Mouse (Mus musculus) forebrain, postnatal 0 days (tissue): ENCODE data around the gene Dlgap1. TPM values are rescaled to one million over a fixed set of nuclear protein-coding genes. Genes with fewer than 3 reads are reported as not detected.

ENCODE experiments used
- ATAC-seq: fragments of 200-750 bp; cut with Nextera tagmentation; 2 replicates; pipeline ENCODE4 v1.8.0; 2017; ENCODE audit warnings: mild to moderate bottlenecking, moderate library complexity
- DNase-seq: peaks from one replicate; pipeline ENCODE4 v3.0.0-alpha.2; 2015
- H3K27ac ChIP-seq: fragments of 300-500 bp; sonication (generic); 2 replicates; pipeline ENCODE4 v1.5.1; 2014; ENCODE audit warnings: low read depth, mild to moderate bottlenecking, antibody characterized with exemption, low read length, moderate library complexity, mixed read lengths
- H3K27me3 ChIP-seq: fragments of 300-500 bp; sonication (generic); 2 replicates; pipeline ENCODE4 v1.6.1; 2014; ENCODE audit warnings: mild to moderate bottlenecking, low read length, mixed read lengths; ENCODE audit not compliant: insufficient read depth
- H3K36me3 ChIP-seq: fragments of 300-500 bp; sonication (generic); 2 replicates; pipeline ENCODE4 v1.6.1; 2014; ENCODE audit warnings: mild to moderate bottlenecking, moderate library complexity; ENCODE audit not compliant: insufficient read depth
- H3K4me1 ChIP-seq: fragments of 300-500 bp; sonication (generic); 2 replicates; pipeline ENCODE4 v1.6.1; 2014; ENCODE audit warnings: antibody characterized with exemption; ENCODE audit not compliant: insufficient read depth
- H3K4me2 ChIP-seq: fragments of 300-500 bp; sonication (generic); 2 replicates; pipeline ENCODE4 v1.6.1; 2014; ENCODE audit warnings: low read depth, mild to moderate bottlenecking, moderate library complexity
- H3K4me3 ChIP-seq: fragments of 300-500 bp; sonication (generic); 2 replicates; pipeline ENCODE4 v1.5.1; 2014; ENCODE audit warnings: low read depth, low read length, mixed read lengths
- H3K9ac ChIP-seq: fragments of 300-500 bp; sonication (generic); 2 replicates; pipeline ENCODE4 v1.6.1; 2014; ENCODE audit warnings: mild to moderate bottlenecking
- H3K9me3 ChIP-seq: fragments of 300-500 bp; sonication (generic); 2 replicates; pipeline ENCODE4 v1.6.1; 2016; ENCODE audit warnings: low read length
- CTCF ChIP-seq: sonication (generic); IDR thresholded peaks from 2 replicates; pipeline ENCODE4 v1.5.1; 2016; ENCODE audit warnings: antibody characterized with exemption, control low read depth, low read depth
- WGBS: fragments of 180-500 bp; shearing (Covaris S2); extraction: QIAGEN DNeasy Blood & Tissue Kit; methylation state at CpG from one replicate; pipeline ENCODE4 v1.1.7; 2014; 5-methylcytosine and 5-hydroxymethylcytosine counted together
- polyA plus RNA-seq: library from polyadenylated mRNA; unstranded; fragments of >200 nt; fragmentation: Nextera tagmentation; extraction: Ambion mirVana; gene quantifications from 2 replicates; pipeline ENCODE4 v1.2.1, GENCODE M21; 2015
- total RNA-seq: library from RNA; depleted of rRNA; stranded (reverse); fragments of >200 nt; gene quantifications from 2 replicates; pipeline ENCODE4 v1.2.3, GENCODE M21; 2014

Gene Dlgap1
- total and polyA plus RNA-seq, 2 experiments from 2014 or later, result 44.8 to 105 TPM

GRCm38 (mm10) chr17:70794722-70795121, 825.8 kb downstream of the Dlgap1 start:
- Histone ChIP-seq H3K27me3 (no peaks in the 10 kb centered on the region), H3K4me1 (0 out of 2 replicates have a peak, but pooled peaks cover 5% of the 10 kb centered on the region), H3K27ac (no peak overlapping the region), H3K4me3 (no peak overlapping the region), H3K36me3 (no peaks in the 10 kb centered on the region; the same call in 1 of the 2 replicates), H3K9ac (no peak overlapping the region), H3K9me3 (no peaks in the 10 kb centered on the region), H3K4me2 (no peak overlapping the region)
- ATAC-seq, result no peak
- 53% methylated on average over 6 of the region's 6 CpGs for WGBS
- no peak for TF ChIP-seq CTCF
- DNase-seq, result no peak

DNA sequence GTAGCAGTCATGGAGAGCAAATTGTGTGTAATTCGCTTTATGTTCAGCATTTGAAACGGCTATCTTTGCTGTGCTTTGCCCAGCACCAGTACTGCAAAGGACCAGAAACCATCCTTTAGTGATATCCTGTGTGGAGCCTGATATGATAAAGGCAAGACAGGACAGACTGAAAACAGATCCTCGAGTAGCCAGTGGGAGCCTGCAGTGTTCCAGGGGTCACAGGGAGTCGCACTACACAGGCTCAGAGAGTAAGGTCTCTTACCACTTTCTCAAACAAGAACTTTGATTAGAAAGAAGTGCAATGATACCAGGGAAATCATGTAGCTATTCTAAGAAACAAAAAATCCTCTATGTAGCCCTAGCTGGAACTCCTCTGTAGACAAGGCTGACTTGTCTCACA, 826.3 kb downstream of the Dlgap1 start:
- Histone ChIP-seq H3K36me3 (no peaks in the 10 kb centered on the region; the same call in 1 of the 2 replicates), H3K4me3 (no peak overlapping the region), H3K4me2 (no peak overlapping the region), H3K9me3 (no peaks in the 10 kb centered on the region), H3K27me3 (no peaks in the 10 kb centered on the region), H3K4me1 (0 out of 2 replicates have a peak, but pooled peaks cover 5% of the 10 kb centered on the region), H3K27ac (no peak overlapping the region), H3K9ac (no peak overlapping the region)
- DNase-seq (no peak), ATAC-seq (no peak)
- whole genome bisulfite sequencing, result 76% methylated on average over 4 of the region's 4 CpGs
- TF ChIP-seq CTCF, result no peak

DNA sequence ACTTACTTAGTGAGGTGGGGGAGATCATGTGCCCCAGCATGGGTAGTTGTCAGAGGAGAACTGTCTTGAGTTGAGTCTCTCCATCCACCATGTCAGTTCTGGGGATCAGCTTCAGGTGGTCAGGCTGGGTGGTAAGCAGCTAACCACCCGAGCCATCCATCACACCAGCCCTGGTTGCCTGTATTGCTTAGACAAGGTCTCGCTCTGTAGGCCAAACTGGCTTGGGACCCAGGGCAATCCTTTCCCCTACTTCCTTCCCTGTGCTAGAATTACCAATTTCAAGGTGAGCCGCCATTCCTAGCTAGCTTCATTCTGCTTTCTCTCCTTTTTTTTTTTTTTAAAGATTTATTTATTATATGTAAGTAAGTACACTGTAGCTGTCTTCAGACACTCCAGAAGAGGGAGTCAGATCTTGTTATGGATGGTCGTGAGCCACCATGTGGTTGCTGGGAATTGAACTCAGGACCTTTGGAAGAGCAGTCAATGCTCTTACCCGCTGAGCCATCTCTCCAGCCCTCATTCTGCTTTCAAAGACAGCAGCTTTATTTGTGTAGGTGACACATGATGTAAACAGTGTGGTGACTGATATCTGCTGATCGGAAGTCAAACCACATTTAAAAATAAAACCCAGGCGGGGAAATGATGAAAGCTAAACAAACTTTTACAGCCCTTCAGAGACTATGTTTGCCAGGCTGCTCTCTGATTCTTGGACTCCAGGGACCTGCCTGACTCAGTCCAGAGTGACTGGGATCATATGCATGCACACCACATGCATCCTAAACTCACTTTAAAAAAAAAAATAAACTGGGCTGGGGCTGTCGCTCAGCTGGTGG, 828.3 kb downstream of the Dlgap1 start:
- no peak overlapping the region for H3K27ac ChIP-seq
- no peak for TF ChIP-seq CTCF
- no peak overlapping the region for H3K4me2 ChIP-seq
- WGBS, result 85% methylated on average over 8 of the region's 8 CpGs
- no peaks in the 10 kb centered on the region for H3K36me3 ChIP-seq
- no peaks in the 10 kb centered on the region for H3K9me3 ChIP-seq
- no peak for DNase-seq
- no peak for ATAC-seq
- H3K4me3 ChIP-seq, result no peak overlapping the region
- no peak overlapping the region for H3K9ac ChIP-seq
- H3K27me3 ChIP-seq, result no peaks in the 10 kb centered on the region
- H3K4me1 ChIP-seq, result 0 out of 2 replicates have a peak, but pooled peaks cover 5% of the 10 kb centered on the region

DNA sequence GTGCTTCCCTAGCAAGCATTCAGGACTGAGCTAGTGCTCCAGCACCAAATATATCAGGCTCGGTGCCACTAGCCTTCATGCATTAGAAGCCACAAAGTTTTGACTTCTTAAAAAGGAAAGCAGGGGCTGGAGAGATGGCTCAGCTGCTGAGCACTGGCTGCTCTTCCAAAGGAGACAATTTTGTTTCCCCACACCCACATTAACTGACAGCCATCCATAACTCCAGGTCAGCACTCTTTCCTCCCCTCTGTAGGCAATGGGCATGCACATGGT, 828.8 kb downstream of the Dlgap1 start:
- no peak for DNase-seq
- Histone ChIP-seq H3K4me1 (0 out of 2 replicates have a peak, but pooled peaks cover 5% of the 10 kb centered on the region), H3K36me3 (no peaks in the 10 kb centered on the region), H3K9me3 (no peaks in the 10 kb centered on the region), H3K9ac (no peak overlapping the region), H3K4me2 (no peak overlapping the region), H3K27me3 (no peaks in the 10 kb centered on the region), H3K27ac (no peak overlapping the region), H3K4me3 (no peak overlapping the region)
- 78% methylated on average over 1 of the region's 1 CpGs for WGBS
- TF ChIP-seq CTCF, result no peak
- no peak for ATAC-seq

DNA sequence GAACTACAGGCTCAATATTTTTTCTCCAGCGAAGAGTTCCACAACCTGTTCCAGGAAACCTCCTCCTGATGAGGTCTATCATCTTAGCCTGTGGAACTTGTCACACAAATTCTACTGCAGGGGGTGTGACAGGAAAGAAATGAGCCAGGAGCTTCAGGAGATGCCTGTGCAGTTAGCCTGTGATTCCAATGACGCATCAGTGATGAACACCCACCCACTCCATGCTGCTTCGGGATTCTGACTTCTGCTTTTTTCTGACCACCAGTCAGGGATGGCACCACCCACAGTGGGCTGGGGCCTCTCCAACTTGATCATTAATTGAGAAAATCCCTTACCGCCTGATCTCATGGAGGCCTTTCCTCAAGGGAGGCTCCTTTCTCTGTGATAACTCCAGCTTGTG, 830.4 kb downstream of the Dlgap1 start:
- H3K27ac ChIP-seq, result no peak overlapping the region
- 68% methylated on average over 4 of the region's 4 CpGs for WGBS
- H3K4me2 ChIP-seq, result no peak overlapping the region
- ATAC-seq (no peak), DNase-seq (no peak)
- TF ChIP-seq CTCF, result no peak
- H3K27me3 ChIP-seq, result no peaks in the 10 kb centered on the region
- H3K4me1 ChIP-seq, result 0 out of 2 replicates have a peak, but pooled peaks cover 3% of the 10 kb centered on the region
- no peaks in the 10 kb centered on the region for H3K36me3 ChIP-seq
- no peak overlapping the region for H3K4me3 ChIP-seq
- no peaks in the 10 kb centered on the region for H3K9me3 ChIP-seq
- H3K9ac ChIP-seq, result no peak overlapping the region

GRCm38 (mm10) chr17:70802022-70802421, 833.1 kb downstream of the Dlgap1 start:
- WGBS, result 68% methylated on average over 14 of the region's 14 CpGs
- DNase-seq (no peak), ATAC-seq (no peak)
- no peak for TF ChIP-seq CTCF
- H3K4me2 ChIP-seq, result no peak overlapping the region
- H3K4me1 ChIP-seq, result no peaks in the 10 kb centered on the region
- no peaks in the 10 kb centered on the region for H3K9me3 ChIP-seq
- H3K4me3 ChIP-seq, result no peak overlapping the region
- H3K27me3 ChIP-seq, result no peaks in the 10 kb centered on the region
- no peak overlapping the region for H3K27ac ChIP-seq
- H3K9ac ChIP-seq, result no peak overlapping the region
- no peaks in the 10 kb centered on the region for H3K36me3 ChIP-seq

DNA sequence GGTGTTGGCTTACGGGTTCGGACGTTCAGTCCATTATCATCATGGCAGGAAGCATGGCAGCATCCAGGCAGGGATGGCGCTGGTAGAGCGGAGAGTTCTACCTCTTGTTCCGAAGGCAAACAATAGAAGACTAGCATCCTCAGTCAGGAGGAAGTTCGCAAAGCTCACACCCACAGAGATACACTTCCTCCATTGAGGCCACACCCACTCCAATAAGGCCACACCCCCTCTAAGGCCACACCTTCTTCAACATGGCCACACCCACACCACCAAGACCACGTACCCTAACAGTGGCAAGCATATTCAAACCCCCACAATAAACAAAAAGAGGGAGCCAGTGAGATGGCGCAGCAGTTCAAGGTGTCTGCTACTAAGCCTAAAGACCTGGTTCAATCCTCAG, 837.0 kb downstream of the Dlgap1 start:
- Histone ChIP-seq H3K4me2 (no peak overlapping the region), H3K36me3 (no peaks in the 10 kb centered on the region), H3K9ac (no peak overlapping the region), H3K4me1 (no peaks in the 10 kb centered on the region), H3K9me3 (no peaks in the 10 kb centered on the region), H3K27ac (no peak overlapping the region), H3K27me3 (no peaks in the 10 kb centered on the region), H3K4me3 (no peak overlapping the region)
- TF ChIP-seq CTCF, result no peak
- 96% methylated on average over 9 of the region's 9 CpGs for WGBS
- no peak for ATAC-seq
- DNase-seq, result no peak
